Mouse (Mus musculus) limb, embryonic 14.5 days (tissue): ENCODE data around the gene Anp32a. TPM values are rescaled to one million over a fixed set of nuclear protein-coding genes. Genes with fewer than 3 reads are reported as not detected.

Experiments
- ATAC-seq: fragments of 200-750 bp; cut with Nextera tagmentation; 2 replicates; pipeline ENCODE4 v1.8.0; 2017; ENCODE audit warnings: low read depth, moderate number of reproducible peaks, moderate TSS enrichment; ENCODE audit not compliant: low FRiP score
- DNase-seq: peaks from one replicate; pipeline ENCODE4 v3.0.0-alpha.2; 2015; ENCODE audit warnings: low spot score
- H3K27ac ChIP-seq: fragments of 300-500 bp; sonication (generic); replicated peaks from 2 replicates; pipeline ENCODE4 v1.5.1; 2014; ENCODE audit warnings: low read depth, mild to moderate bottlenecking, low read length, moderate library complexity, mixed read lengths
- H3K27me3 ChIP-seq: fragments of 300-500 bp; sonication (generic); 2 replicates; pipeline ENCODE4 v1.6.1; 2014; ENCODE audit warnings: low read length, mixed read lengths; ENCODE audit not compliant: control insufficient read depth, insufficient read depth
- H3K36me3 ChIP-seq: fragments of 300-500 bp; sonication (generic); 2 replicates; pipeline ENCODE4 v1.6.1; 2014; ENCODE audit warnings: mild to moderate bottlenecking, low read length, moderate library complexity, mixed read lengths; ENCODE audit not compliant: control insufficient read depth, insufficient read depth
- H3K4me1 ChIP-seq: fragments of 300-500 bp; sonication (generic); 2 replicates; pipeline ENCODE4 v1.6.1; 2014; ENCODE audit warnings: antibody characterized with exemption, low read length, mixed read lengths; ENCODE audit not compliant: control insufficient read depth, insufficient read depth
- H3K4me2 ChIP-seq: fragments of 300-500 bp; sonication (generic); replicated peaks from 2 replicates; pipeline ENCODE4 v1.6.1; 2014; ENCODE audit warnings: low read depth, mild to moderate bottlenecking, low read length, moderate library complexity; ENCODE audit not compliant: severe bottlenecking
- H3K4me3 ChIP-seq: fragments of 300-500 bp; sonication (generic); replicated peaks from 2 replicates; pipeline ENCODE4 v1.5.1; 2014; ENCODE audit warnings: low read length
- H3K9ac ChIP-seq: fragments of 300-500 bp; sonication (generic); 2 replicates; pipeline ENCODE4 v1.6.1; 2014; ENCODE audit warnings: mild to moderate bottlenecking, low read depth, low read length, moderate library complexity; ENCODE audit not compliant: severe bottlenecking
- H3K9me3 ChIP-seq: fragments of 300-500 bp; sonication (generic); 2 replicates; pipeline ENCODE4 v1.6.1; 2016; ENCODE audit warnings: low read length; ENCODE audit not compliant: control insufficient read depth
- POLR2A ChIP-seq: fragments of 200-500 bp; IDR thresholded peaks from 2 replicates; pipeline ENCODE4 v1.8.0; 2012; ENCODE audit warnings: inconsistent platforms, mild to moderate bottlenecking, moderate library complexity, borderline replicate concordance; ENCODE audit not compliant: insufficient read depth, insufficient read length; ENCODE audit errors: extremely low read depth
- WGBS: fragments of 180-500 bp; shearing (Covaris S2); extraction: QIAGEN DNeasy Blood & Tissue Kit; methylation state at CpG from one replicate; pipeline ENCODE4 v1.1.7; 2014; 5-methylcytosine and 5-hydroxymethylcytosine counted together
- polyA plus RNA-seq, 2 experiments: library from polyadenylated mRNA; depleted of rRNA in 1 of 2; stranded (reverse) in 1 of 2; unstranded in 1 of 2; fragments of >200 nt; fragmentation: Nextera tagmentation in 1 of 2; extraction: Ambion mirVana in 1 of 2; gene quantifications; 2 replicates each; pipeline versions ENCODE4 v1.2.1 to v1.2.3; 2012 to 2014

Anp32a gene
- polyA plus RNA-seq, 2 experiments, result 104 to 468 TPM

GRCm38 (mm10) chr9:62369172-62369571, 28.1 kb downstream of the Anp32a start:
- ATAC-seq (no peak), DNase-seq (no peak)
- peaks cover 22% of the 10 kb centered on the region for H3K36me3 ChIP-seq
- H3K4me1 ChIP-seq, result peaks cover 39% of the 10 kb centered on the region
- no peak overlapping the region for H3K27ac ChIP-seq
- no peak overlapping the region for H3K4me3 ChIP-seq
- WGBS, result 75% methylated on average over 6 of the region's 6 CpGs
- no peak overlapping the region for H3K9ac ChIP-seq
- no peak overlapping the region for H3K4me2 ChIP-seq
- no peaks in the 10 kb centered on the region for H3K27me3 ChIP-seq
- no peak for TF ChIP-seq POLR2A
- no peaks in the 10 kb centered on the region for H3K9me3 ChIP-seq

DNA sequence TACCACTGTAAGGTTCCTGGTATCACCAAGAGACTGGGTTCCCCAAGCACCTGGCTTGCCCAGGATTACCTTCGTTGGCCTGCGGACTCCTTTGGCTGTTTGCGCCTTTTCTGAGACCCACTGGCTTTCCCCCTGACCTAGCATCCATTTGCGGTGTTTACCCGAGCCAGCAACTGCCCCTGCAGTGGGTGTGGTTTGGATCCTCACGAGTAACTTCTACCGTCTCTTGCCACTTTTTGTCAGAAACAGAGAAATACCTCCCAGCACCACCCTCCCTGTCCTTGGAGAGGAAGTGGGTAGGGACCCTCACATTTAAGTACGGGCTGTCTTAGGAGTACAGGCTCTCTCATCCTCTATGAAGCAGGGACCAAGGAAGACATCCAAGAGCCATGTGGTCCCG, 29.1 kb downstream of the Anp32a start:
- H3K4me1 ChIP-seq, result peaks cover 32% of the 10 kb centered on the region
- no peaks in the 10 kb centered on the region for H3K9me3 ChIP-seq
- no peak overlapping the region for H3K4me3 ChIP-seq
- no peak overlapping the region for H3K27ac ChIP-seq
- H3K9ac ChIP-seq, result no peak overlapping the region
- H3K4me2 ChIP-seq, result no peak overlapping the region
- WGBS, result 72% methylated on average over 9 of the region's 9 CpGs
- ATAC-seq, result no peak
- no peak for DNase-seq
- H3K36me3 ChIP-seq, result peaks cover 30% of the 10 kb centered on the region
- TF ChIP-seq POLR2A, result no peak
- no peaks in the 10 kb centered on the region for H3K27me3 ChIP-seq

GRCm38 (mm10) chr9:62370648-62371280, 29.7 kb downstream of the Anp32a start:
- Histone ChIP-seq H3K27me3 (no peaks in the 10 kb centered on the region), H3K4me1 (peaks cover 28% of the 10 kb centered on the region), H3K4me3 (no peak overlapping the region), H3K9me3 (no peaks in the 10 kb centered on the region), H3K36me3 (peaks cover 36% of the 10 kb centered on the region), H3K9ac (no peak overlapping the region), H3K4me2 (no peak overlapping the region), H3K27ac (no peak overlapping the region)
- WGBS, result 68% methylated on average over 6 of the region's 6 CpGs
- no peak for DNase-seq
- TF ChIP-seq POLR2A, result no peak
- ATAC-seq, result no peak

GRCm38 (mm10) chr9:62371745-62372555, 30.9 kb downstream of the Anp32a start:
- Histone ChIP-seq H3K27ac (no peak overlapping the region), H3K4me3 (no peak overlapping the region), H3K9ac (no peak overlapping the region), H3K4me2 (no peak overlapping the region), H3K4me1 (peaks cover 18% of the 10 kb centered on the region), H3K27me3 (no peaks in the 10 kb centered on the region), H3K36me3 (peaks cover 47% of the 10 kb centered on the region), H3K9me3 (no peaks in the 10 kb centered on the region)
- no peak for TF ChIP-seq POLR2A
- DNase-seq, result no peak
- ATAC-seq, result no peak
- 69% methylated on average over 16 of the region's 16 CpGs for WGBS

DNA sequence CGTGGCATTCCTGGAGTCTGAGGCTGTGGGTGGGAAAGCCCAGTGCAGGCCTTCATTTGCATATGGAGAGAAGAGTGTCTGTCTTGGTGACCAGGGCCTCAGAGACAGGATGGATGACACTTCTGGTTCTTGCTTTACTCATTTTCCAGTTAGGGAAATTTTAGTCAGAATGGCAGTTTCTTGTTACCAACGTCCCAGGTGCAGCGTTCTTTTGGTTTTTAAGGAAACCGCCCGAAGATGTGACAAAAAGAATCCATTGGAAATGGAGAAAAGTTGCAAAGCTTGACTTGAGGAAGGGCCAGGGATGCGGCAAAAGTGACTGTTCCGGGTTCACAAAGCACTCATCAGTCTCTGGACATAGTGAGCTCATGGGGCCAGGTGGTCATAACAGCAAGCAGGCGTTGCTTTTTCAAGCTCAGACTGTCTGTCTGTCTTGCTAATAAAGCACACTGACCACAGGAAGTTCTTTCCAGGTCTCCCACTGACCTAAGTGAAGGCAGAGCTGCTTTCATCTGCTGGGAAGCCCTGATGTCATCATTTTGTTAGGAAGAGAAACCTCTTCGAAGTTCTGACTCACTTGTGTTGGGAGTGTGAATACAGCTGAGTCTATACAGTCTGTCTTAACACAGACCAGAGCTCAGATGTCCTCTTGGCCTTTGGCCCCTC, 31.6 kb downstream of the Anp32a start:
- Histone ChIP-seq H3K27me3 (no peaks in the 10 kb centered on the region), H3K9me3 (no peaks in the 10 kb centered on the region), H3K27ac (no peak overlapping the region), H3K4me3 (no peak overlapping the region), H3K36me3 (peaks cover 55% of the 10 kb centered on the region), H3K4me2 (no peak overlapping the region), H3K9ac (no peak overlapping the region), H3K4me1 (peaks cover 12% of the 10 kb centered on the region)
- TF ChIP-seq POLR2A, result no peak
- 85% methylated on average over 9 of the region's 9 CpGs for WGBS
- ATAC-seq (no peak), DNase-seq (no peak)
